Mouse (Mus musculus) stomach, embryonic 15.5 days (tissue): ENCODE results near the gene Guca1a. TPM values are rescaled to one million over a fixed set of nuclear protein-coding genes. Genes with fewer than 3 reads are reported as not detected.
"Not testable (repeated sequence)": the region's sequence is repeated elsewhere in the genome, so short reads cannot be mapped to it uniquely, and the experiment has no call there.

Experiments
- ATAC-seq: fragments of 200-750 bp; cut with Nextera tagmentation; 2 replicates; pipeline ENCODE4 v1.8.0; 2017; ENCODE audit warnings: low read depth, moderate number of reproducible peaks, moderate TSS enrichment; ENCODE audit not compliant: insufficient read depth, low FRiP score
- H3K27ac ChIP-seq: fragments of 300-500 bp; sonication (generic); 2 replicates; pipeline ENCODE4 v1.5.1; 2015; ENCODE audit warnings: mild to moderate bottlenecking, inconsistent platforms
- H3K27me3 ChIP-seq: fragments of 300-500 bp; sonication (generic); replicated peaks from 2 replicates; pipeline ENCODE4 v1.6.1; 2015; ENCODE audit warnings: inconsistent platforms
- H3K36me3 ChIP-seq: fragments of 300-500 bp; sonication (generic); 2 replicates; pipeline ENCODE4 v1.6.1; 2015; ENCODE audit warnings: inconsistent platforms
- H3K4me1 ChIP-seq: fragments of 300-500 bp; sonication (generic); 2 replicates; pipeline ENCODE4 v1.6.1; 2015; ENCODE audit warnings: inconsistent platforms
- H3K4me2 ChIP-seq: fragments of 300-500 bp; sonication (generic); 2 replicates; pipeline ENCODE4 v1.6.1; 2015; ENCODE audit warnings: mild to moderate bottlenecking, inconsistent platforms
- H3K4me3 ChIP-seq: fragments of 300-500 bp; sonication (generic); replicated peaks from 2 replicates; pipeline ENCODE4 v1.5.1; 2015; ENCODE audit warnings: inconsistent platforms
- H3K9ac ChIP-seq: fragments of 300-500 bp; sonication (generic); 2 replicates; pipeline ENCODE4 v1.6.1; 2015; ENCODE audit warnings: inconsistent platforms
- H3K9me3 ChIP-seq: fragments of 300-500 bp; sonication (generic); 2 replicates; pipeline ENCODE4 v1.6.1; 2016; ENCODE audit warnings: inconsistent platforms
- WGBS: fragments of 180-500 bp; shearing (Covaris S2); methylation state at CpG from one replicate; pipeline ENCODE4 v1.1.7; 2015; 5-methylcytosine and 5-hydroxymethylcytosine counted together
- polyA plus RNA-seq: library from polyadenylated mRNA; unstranded; fragments of >200 nt; fragmentation: Nextera tagmentation; extraction: Ambion mirVana; gene quantifications from 2 replicates; pipeline ENCODE4 v1.2.1, GENCODE M21; 2015

The Guca1a gene
- polyA plus RNA-seq, 1 experiment from 2014 or later, result 4.0 TPM

GRCm38 (mm10) chr17:47438611-47439010 is 38.2 kb upstream of the Guca1a start:
- H3K27ac ChIP-seq, result peak overlapping the region; percentile 52
- H3K4me3 ChIP-seq, result peak overlapping the region; percentile 47
- no peak overlapping the region for H3K9ac ChIP-seq
- 68% methylated on average over 6 of the region's 6 CpGs for WGBS
- no peak for ATAC-seq
- H3K4me2 ChIP-seq, result peak overlapping the region; percentile 66
- H3K9me3 ChIP-seq, result no peaks in the 10 kb centered on the region
- 0 out of 2 replicates have a peak, but pooled peaks cover 9% of the 10 kb centered on the region for H3K27me3 ChIP-seq
- peaks cover 19% of the 10 kb centered on the region; the same call in 1 of the 2 replicates for H3K4me1 ChIP-seq
- no peaks in the 10 kb centered on the region for H3K36me3 ChIP-seq

- Histone ChIP-seq H3K4me2 (peak within 1 kb of the TSS; percentile 66), H3K27me3 (0 out of 2 replicates have a peak, but pooled peaks cover 9% of the 10 kb centered on the region), H3K36me3 (no peaks in the 10 kb centered on the region), H3K9me3 (no peaks in the 10 kb centered on the region), H3K4me1 (peaks cover 19% of the 10 kb centered on the region; the same call in 1 of the 2 replicates), H3K27ac (peak within 1 kb of the TSS; percentile 61), H3K9ac (peak within 1 kb of the TSS; percentile 20; the same call in 1 of the 2 replicates), H3K4me3 (peak within 1 kb of the TSS; percentile 47)
- WGBS, result 3% methylated on average over 25 of the region's 25 CpGs
- no peak for ATAC-seq
These were observed 36.6 kb upstream of the Guca1a start, which contains the start of gene 1700001C19Rik for GRCm38 (mm10) chr17:47436907-47437547. TSS of gene 1700001C19Rik (minus strand) at chr17:47437376.

GRCm38 (mm10) chr17:47436156-47436906 is 35.9 kb upstream of the Guca1a start, which contains the start of gene AI661453:
TSS of gene AI661453 (plus strand) at chr17:47436615.
- peak within 1 kb of the TSS; percentile 61 for H3K27ac ChIP-seq
- no peaks in the 10 kb centered on the region for H3K9me3 ChIP-seq
- peaks cover 15% of the 10 kb centered on the region; the same call in 1 of the 2 replicates for H3K4me1 ChIP-seq
- peak; percentile 84 for ATAC-seq
- no peaks in the 10 kb centered on the region for H3K36me3 ChIP-seq
- peak within 1 kb of the TSS; percentile 66 for H3K4me2 ChIP-seq
- H3K27me3 ChIP-seq, result 0 out of 2 replicates have a peak, but pooled peaks cover 9% of the 10 kb centered on the region
- H3K4me3 ChIP-seq, result peak within 1 kb of the TSS; percentile 47
- peak within 1 kb of the TSS; percentile 20; the same call in 1 of the 2 replicates for H3K9ac ChIP-seq
- WGBS, result 2% methylated on average over 45 of the region's 45 CpGs

DNA sequence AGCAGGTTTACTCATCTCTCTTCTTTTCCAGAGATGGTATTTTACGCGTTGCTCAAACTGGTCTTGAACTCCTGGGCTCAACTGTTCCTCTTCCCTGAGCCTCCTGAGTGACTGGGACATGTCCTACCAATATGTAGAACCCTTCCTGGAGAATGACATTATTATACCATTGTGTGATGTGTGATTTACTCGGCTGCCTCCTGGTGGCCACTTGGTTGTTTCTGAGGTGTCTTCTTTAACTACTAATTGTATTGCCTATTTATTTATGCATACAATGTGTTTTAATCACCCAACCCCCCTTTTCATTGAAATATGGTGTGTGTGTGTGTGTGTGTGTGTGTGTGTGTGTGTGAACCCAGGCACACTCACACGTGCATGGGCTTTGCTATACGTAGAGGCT is 30.4 kb upstream of the Guca1a start:
- H3K4me1 ChIP-seq, result peaks cover 8% of the 10 kb centered on the region; the same call in 1 of the 2 replicates
- H3K4me3 ChIP-seq, result no peak overlapping the region
- ATAC-seq, result no peak
- WGBS, result 67% methylated on average over 5 of the region's 5 CpGs
- H3K9ac ChIP-seq, result no peak overlapping the region
- no peaks in the 10 kb centered on the region for H3K27me3 ChIP-seq
- no peaks in the 10 kb centered on the region for H3K36me3 ChIP-seq
- H3K27ac ChIP-seq, result no peak overlapping the region
- no peaks in the 10 kb centered on the region for H3K9me3 ChIP-seq
- H3K4me2 ChIP-seq, result no peak overlapping the region

DNA sequence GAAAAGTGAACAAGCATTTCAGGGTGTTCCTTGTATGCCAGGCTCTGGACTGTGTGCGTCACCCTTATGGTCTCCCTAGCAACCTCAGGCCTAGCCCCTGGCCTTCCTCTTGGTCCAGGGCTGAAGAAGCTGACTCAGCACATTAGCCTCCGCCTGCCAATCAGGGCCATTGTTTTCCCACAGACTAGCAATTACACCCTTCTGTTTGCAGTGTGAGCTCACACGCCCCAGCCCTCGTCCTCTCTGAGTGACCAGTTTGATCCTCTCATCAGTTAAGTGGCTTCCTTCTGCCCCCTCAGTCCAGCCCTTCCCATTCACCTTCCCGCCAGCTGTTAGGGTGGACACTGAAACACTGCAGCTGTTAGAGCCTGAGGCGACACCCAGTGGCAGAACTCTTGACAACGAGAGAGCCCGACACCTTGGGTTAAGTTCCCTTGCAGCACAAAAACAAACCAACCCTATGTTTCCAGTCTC is 28.5 kb upstream of the Guca1a start:
- WGBS, result 8% methylated on average over 8 of the region's 8 CpGs

DNA sequence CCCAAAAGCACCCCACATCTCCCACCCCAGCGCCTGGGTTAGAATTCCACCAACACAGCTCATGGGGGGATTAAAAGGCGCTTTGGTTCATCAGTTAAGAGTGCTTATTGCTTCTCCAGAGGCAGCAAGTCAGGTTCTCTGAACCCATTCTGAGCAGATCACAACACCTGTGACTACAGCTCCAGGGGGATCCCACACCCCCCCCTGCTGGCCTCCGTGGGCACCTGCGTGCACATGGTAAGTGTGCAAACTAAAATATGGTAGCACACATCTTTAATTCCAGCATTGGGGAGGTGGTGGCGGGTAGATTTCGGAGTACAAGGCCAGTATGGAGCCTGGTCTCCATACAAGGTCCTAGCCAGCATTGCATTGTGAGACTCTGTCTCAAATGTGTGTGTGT is 26.9 kb upstream of the Guca1a start:
- Histone ChIP-seq H3K36me3 (no peaks in the 10 kb centered on the region), H3K4me1 (peaks cover 8% of the 10 kb centered on the region; the same call in 1 of the 2 replicates), H3K9ac (no peak overlapping the region), H3K4me2 (no peak overlapping the region), H3K27me3 (no peaks in the 10 kb centered on the region), H3K9me3 (no peaks in the 10 kb centered on the region), H3K27ac (no peak overlapping the region), H3K4me3 (no peak overlapping the region)
- no peak for ATAC-seq
- WGBS, result 72% methylated on average over 6 of the region's 6 CpGs

More for the DNA sequence above, 28.5 kb upstream of the Guca1a start:
- no peak overlapping the region for H3K9ac ChIP-seq
- H3K36me3 ChIP-seq, result no peaks in the 10 kb centered on the region
- no peak overlapping the region for H3K27ac ChIP-seq
- peaks cover 8% of the 10 kb centered on the region; the same call in 1 of the 2 replicates for H3K4me1 ChIP-seq
- no peaks in the 10 kb centered on the region for H3K9me3 ChIP-seq
- H3K27me3 ChIP-seq, result no peaks in the 10 kb centered on the region
- peak; percentile 59 for ATAC-seq
- peak overlapping the region; percentile 29; the same call in 1 of the 2 replicates for H3K4me2 ChIP-seq
- no peak overlapping the region for H3K4me3 ChIP-seq

DNA sequence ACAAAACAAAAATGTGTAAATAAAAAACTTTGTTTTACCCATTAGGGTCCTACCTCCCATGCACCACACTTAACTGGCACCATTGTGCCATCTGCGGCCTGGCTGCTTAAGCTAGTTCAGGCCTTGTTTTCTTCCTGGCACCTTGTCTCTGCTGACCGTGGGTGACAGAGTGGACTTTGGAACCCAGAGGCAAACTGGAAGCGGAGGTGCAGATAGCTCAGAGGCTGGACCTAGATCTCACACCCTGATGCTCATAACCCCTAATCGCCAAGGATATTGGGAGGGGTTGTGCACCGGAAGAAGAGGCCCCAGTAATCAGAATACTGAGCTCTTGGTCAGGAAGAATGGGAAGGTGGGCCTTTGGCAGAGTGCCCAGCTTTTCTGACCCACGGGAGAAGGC is 23.8 kb upstream of the Guca1a start:
- no peaks in the 10 kb centered on the region for H3K9me3 ChIP-seq
- no peaks in the 10 kb centered on the region for H3K27me3 ChIP-seq
- no peak overlapping the region for H3K27ac ChIP-seq
- WGBS, result 56% methylated on average over 6 of the region's 6 CpGs
- no peak overlapping the region for H3K9ac ChIP-seq
- ATAC-seq, result peak; percentile 41; the same call in 1 of the 2 replicates
- H3K4me1 ChIP-seq, result peaks cover 7% of the 10 kb centered on the region; the same call in 1 of the 2 replicates
- H3K36me3 ChIP-seq, result no peaks in the 10 kb centered on the region
- H3K4me2 ChIP-seq, result no peak overlapping the region
- H3K4me3 ChIP-seq, result no peak overlapping the region

- H3K9ac ChIP-seq, H3K4me3 ChIP-seq, H3K27ac ChIP-seq, H3K36me3 ChIP-seq, H3K27me3 ChIP-seq, H3K4me2 ChIP-seq, H3K4me1 ChIP-seq, H3K9me3 ChIP-seq, ATAC-seq: not testable (repeated sequence)
- WGBS, result 90% methylated on average over 1 of the region's 1 CpGs
These were observed 22.2 kb upstream of the Guca1a start for GRCm38 (mm10) chr17:47422616-47423015.

DNA sequence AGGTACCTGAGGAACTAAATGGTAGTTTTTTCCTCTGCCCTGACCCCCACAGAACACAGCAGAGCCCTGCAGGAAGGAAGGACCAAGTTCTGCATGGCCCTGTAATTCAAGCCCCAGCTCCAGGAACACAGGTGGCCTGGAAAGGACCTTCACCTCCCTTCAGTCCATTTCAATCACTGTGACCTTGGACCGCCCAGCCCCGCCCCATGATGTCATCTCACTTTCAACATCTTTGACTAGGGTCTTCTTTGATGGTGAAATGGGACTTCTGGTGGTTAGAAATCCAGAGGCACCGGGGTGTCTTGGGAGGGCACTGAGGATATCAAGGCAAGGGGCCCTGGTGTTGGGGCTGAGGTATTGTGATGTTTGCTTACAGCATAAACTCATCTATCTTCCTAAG is 21.2 kb upstream of the Guca1a start:
- Histone ChIP-seq H3K36me3 (no peaks in the 10 kb centered on the region), H3K9me3 (no peaks in the 10 kb centered on the region), H3K9ac (no peak overlapping the region), H3K27ac (no peak overlapping the region), H3K27me3 (no peaks in the 10 kb centered on the region), H3K4me3 (no peak overlapping the region), H3K4me2 (no peak overlapping the region), H3K4me1 (no peaks in the 10 kb centered on the region)
- 82% methylated on average over 3 of the region's 3 CpGs for WGBS
- no peak for ATAC-seq

GRCm38 (mm10) chr17:47420195-47420594 is 19.8 kb upstream of the Guca1a start:
- no peaks in the 10 kb centered on the region for H3K4me1 ChIP-seq
- H3K27ac ChIP-seq, result no peak overlapping the region
- ATAC-seq, result no peak
- H3K9me3 ChIP-seq, result no peaks in the 10 kb centered on the region
- 65% methylated on average over 2 of the region's 2 CpGs for WGBS
- no peak overlapping the region for H3K4me2 ChIP-seq
- no peak overlapping the region for H3K4me3 ChIP-seq
- no peaks in the 10 kb centered on the region for H3K36me3 ChIP-seq
- no peak overlapping the region for H3K9ac ChIP-seq
- no peaks in the 10 kb centered on the region for H3K27me3 ChIP-seq

DNA sequence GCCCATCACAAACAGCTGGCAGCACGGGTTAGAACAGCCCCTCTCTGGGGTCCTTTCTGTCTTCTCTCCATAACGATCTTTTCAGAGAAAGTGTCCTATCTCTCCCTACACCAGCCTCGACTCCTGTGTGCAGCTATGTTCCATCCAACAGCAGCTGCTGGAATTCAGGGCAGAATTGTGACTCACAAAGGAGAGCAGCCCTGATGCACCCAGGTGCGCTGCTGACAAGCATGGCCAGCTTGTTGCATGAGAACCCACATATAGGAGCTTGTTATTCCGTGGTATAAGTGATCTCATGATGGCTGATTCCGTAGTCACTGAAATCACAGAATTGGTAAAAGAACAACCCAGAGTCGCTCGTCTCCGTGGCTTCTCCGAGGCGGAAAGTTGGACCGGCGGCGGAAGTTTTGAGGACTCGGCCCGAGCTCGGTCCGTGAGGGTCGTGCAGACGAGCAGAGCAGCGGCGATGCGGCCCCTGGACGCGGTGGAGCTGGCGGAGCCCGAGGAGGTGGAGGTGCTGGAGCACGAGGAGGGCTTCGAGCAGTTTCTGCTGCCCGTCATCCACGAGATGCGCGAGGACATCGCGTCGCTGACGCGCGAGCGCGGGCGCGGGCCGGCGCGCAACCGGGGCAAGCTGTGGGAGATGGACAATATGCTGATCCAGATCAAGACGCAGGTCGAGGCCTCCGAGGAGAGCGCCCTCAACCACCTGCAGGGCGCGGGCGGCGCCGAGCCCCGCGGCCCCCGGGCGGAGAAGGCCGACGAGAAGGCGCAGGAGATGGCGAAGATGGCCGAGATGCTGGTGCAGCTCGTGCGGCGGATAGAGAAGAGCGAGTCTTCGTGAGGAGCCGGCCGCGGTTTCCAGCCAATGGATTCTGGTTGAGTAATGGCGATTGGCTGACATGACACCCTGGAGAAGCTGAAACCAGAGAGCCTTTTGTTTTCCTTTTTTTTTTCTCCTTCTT is 9.8 kb upstream of the Guca1a start:
- peak overlapping the region; percentile 37 for H3K4me3 ChIP-seq
- not testable (repeated sequence) for H3K9me3 ChIP-seq, H3K36me3 ChIP-seq, H3K4me1 ChIP-seq, H3K27ac ChIP-seq, H3K9ac ChIP-seq, ATAC-seq
- H3K4me2 ChIP-seq, result peak overlapping the region; percentile 75
- peaks cover 14% of the 10 kb centered on the region for H3K27me3 ChIP-seq
- 3% methylated on average over 74 of the region's 74 CpGs for WGBS
